Mouse (Mus musculus): Measurements from ENCODE around the gene Hpcal4. TPM values are rescaled to one million over a fixed set of nuclear protein-coding genes. Genes with fewer than 3 reads are reported as not detected.
A peak's percentile ranks its signal among the peaks of the same experiment; 100 is the strongest.

Hpcal4 gene
- polyA plus RNA-seq, 1 experiment from 2014 or later, result not detected

DNA sequence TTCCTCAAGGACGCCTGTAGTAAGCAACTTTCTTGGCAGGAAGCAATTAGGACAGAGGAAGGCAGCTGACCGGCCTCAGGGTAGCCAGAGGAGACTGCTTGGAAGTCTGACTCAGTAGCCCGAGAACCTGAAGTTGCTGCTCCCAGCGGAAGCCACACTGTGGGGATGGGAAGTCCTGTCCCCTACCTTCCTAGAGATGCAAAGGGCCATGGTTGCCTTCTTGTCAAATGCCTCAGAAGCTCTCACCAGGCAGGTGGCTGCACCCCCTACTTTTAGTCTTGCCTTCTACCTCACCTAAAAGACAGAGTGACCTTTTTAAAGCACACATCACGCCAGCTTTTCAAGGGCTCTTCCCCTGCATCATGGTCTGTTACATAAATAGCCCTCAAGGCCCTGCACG lies 13.7 kb downstream of the Hpcal4 start:
- no peak overlapping the region for H3K4me2 ChIP-seq (ENCODE audit: low read depth, low read length)
- WGBS (ENCODE audit: insufficient replicate concordance), result 54% methylated on average over 6 of the region's 6 CpGs
- no peak overlapping the region for H3K4me3 ChIP-seq (ENCODE audit: low read depth, low read length)
- peaks cover 24% of the 10 kb centered on the region for H3K27me3 ChIP-seq (ENCODE audit: insufficient read depth, low read length)
- no peaks in the 10 kb centered on the region for H3K9me3 ChIP-seq (ENCODE audit: low read length)
- DNase-seq (no peak), ATAC-seq (no peak)
- no peak for TF ChIP-seq CTCF (IDR thresholded peaks at IDR 0.05; ENCODE audit: low read depth)
- TF ChIP-seq EP300 (IDR thresholded peaks at IDR 0.05; ENCODE audit: low read depth), result no peak
- no peak overlapping the region for H3K27ac ChIP-seq (ENCODE audit: low read depth)
- H3K4me1 ChIP-seq (ENCODE audit: insufficient read depth), result peaks cover 4% of the 10 kb centered on the region
- H3K9ac ChIP-seq (replicated peaks), result no peak overlapping the region
- H3K36me3 ChIP-seq (replicated peaks; ENCODE audit: insufficient read depth, low read length), result no peaks in the 10 kb centered on the region

DNA sequence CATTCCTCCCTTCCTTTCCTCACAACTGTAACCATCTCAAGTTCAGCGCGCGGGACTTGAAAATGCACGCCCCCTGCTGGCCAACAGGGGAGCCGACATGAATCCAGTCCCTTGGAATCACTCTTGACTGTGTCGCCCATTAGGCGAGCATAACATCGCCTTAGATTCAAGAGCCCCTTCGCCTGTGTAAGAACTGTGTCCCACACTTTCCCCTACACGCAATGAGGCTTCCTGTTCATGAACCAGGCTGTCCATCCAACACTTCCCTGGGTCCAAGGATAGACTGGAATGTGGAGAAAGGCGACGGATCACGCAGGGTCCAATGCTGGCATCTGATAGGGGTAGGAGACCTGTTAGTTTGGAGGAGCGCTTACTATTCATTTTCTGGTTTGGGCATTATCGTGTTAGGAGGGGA lies 17.8 kb downstream of the Hpcal4 start:
- no peaks in the 10 kb centered on the region for H3K36me3 ChIP-seq (replicated peaks; ENCODE audit: insufficient read depth, low read length)
- peak overlapping the region; percentile 60 for H3K4me2 ChIP-seq (ENCODE audit: low read depth, low read length)
- peak overlapping the region; percentile 31; the same call in 1 of the 2 replicates for H3K4me3 ChIP-seq (ENCODE audit: low read depth, low read length)
- DNase-seq (peak; percentile 71), ATAC-seq (no peak)
- TF ChIP-seq CTCF (IDR thresholded peaks at IDR 0.05; ENCODE audit: low read depth), result peak; percentile 85
- no peak for TF ChIP-seq EP300 (IDR thresholded peaks at IDR 0.05; ENCODE audit: low read depth)
- H3K9me3 ChIP-seq (ENCODE audit: low read length), result no peaks in the 10 kb centered on the region
- H3K27me3 ChIP-seq (ENCODE audit: insufficient read depth, low read length), result peaks cover 41% of the 10 kb centered on the region
- no peak overlapping the region for H3K9ac ChIP-seq (replicated peaks)
- H3K27ac ChIP-seq (ENCODE audit: low read depth), result no peak overlapping the region
- H3K4me1 ChIP-seq (ENCODE audit: insufficient read depth), result peaks cover 4% of the 10 kb centered on the region
- WGBS (ENCODE audit: insufficient replicate concordance), result 3% methylated on average over 15 of the region's 15 CpGs

- Histone ChIP-seq H3K4me3 (ENCODE audit: low read depth, low read length) (peak within 1 kb of the TSS; percentile 31), H3K27ac (ENCODE audit: low read depth) (no peak within 1 kb of the TSS), H3K4me2 (ENCODE audit: low read depth, low read length) (peak within 1 kb of the TSS; percentile 60), H3K9ac (replicated peaks) (no peak within 1 kb of the TSS), H3K36me3 (replicated peaks; ENCODE audit: insufficient read depth, low read length) (no peaks in the 10 kb centered on the region), H3K27me3 (ENCODE audit: insufficient read depth, low read length) (peaks cover 41% of the 10 kb centered on the region), H3K4me1 (ENCODE audit: insufficient read depth) (peaks cover 4% of the 10 kb centered on the region), H3K9me3 (ENCODE audit: low read length) (no peaks in the 10 kb centered on the region)
- no peak for TF ChIP-seq EP300 (IDR thresholded peaks at IDR 0.05; ENCODE audit: low read depth)
- TF ChIP-seq CTCF (IDR thresholded peaks at IDR 0.05; ENCODE audit: low read depth), result no peak
- no peak for ATAC-seq
- DNase-seq, result peak; percentile 24
- WGBS (ENCODE audit: insufficient replicate concordance), result 3% methylated on average over 50 of the region's 58 CpGs
Observed at GRCm38 (mm10) chr4:123201186-123202093, 18.4 kb downstream of the Hpcal4 start, which contains the start of gene Nt5c1a. TSS of gene Nt5c1a (plus strand) at chr4:123201504.

DNA sequence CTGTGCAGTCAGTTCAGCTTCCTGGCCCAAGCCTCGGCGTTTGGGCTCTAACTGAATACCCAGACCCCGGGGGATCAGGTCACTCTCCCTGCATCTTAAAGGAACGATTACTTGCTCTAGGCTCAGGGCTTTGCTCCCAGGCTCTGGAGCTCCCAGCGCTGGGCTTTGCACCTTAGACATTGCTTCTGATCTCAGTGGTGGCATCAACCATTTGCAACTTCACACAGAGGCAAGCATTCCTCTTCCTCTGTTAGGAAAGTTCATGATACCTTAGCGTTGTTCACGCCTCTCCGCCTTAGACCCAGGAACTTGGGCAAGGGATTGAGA lies 19.0 kb downstream of the Hpcal4 start:
- DNase-seq (no peak), ATAC-seq (no peak)
- Histone ChIP-seq H3K4me1 (ENCODE audit: insufficient read depth) (peaks cover 4% of the 10 kb centered on the region), H3K27ac (ENCODE audit: low read depth) (no peak overlapping the region), H3K9me3 (ENCODE audit: low read length) (no peaks in the 10 kb centered on the region), H3K9ac (replicated peaks) (no peak overlapping the region), H3K4me3 (ENCODE audit: low read depth, low read length) (no peak overlapping the region), H3K36me3 (replicated peaks; ENCODE audit: insufficient read depth, low read length) (no peaks in the 10 kb centered on the region), H3K27me3 (ENCODE audit: insufficient read depth, low read length) (peaks cover 38% of the 10 kb centered on the region), H3K4me2 (ENCODE audit: low read depth, low read length) (no peak overlapping the region)
- WGBS (ENCODE audit: insufficient replicate concordance), result 18% methylated on average over 8 of the region's 8 CpGs
- TF ChIP-seq CTCF (IDR thresholded peaks at IDR 0.05; ENCODE audit: low read depth), result no peak
- no peak for TF ChIP-seq EP300 (IDR thresholded peaks at IDR 0.05; ENCODE audit: low read depth)

DNA sequence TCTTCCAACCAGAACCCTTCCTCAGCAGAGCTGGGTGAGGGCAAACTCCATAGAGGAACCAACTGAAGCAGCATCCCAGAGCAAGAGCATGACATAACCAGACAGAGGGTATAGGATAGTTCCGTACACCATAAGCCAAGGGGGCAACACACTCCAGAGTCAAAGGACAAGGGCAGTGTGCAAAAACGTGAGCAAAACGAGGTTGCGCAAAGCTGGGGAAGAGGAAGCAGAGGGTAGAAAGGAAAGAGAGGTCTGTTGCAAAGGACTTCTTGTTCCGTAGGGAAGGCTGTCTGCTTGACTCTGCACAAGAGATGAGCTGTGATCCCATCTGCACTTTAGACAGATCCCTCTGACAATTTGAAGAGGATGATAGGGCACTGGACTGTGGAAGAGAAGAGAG lies 24.3 kb downstream of the Hpcal4 start:
- Histone ChIP-seq H3K4me3 (ENCODE audit: low read depth, low read length) (no peak overlapping the region), H3K9me3 (ENCODE audit: low read length) (no peaks in the 10 kb centered on the region), H3K27me3 (ENCODE audit: insufficient read depth, low read length) (peaks cover 11% of the 10 kb centered on the region), H3K9ac (replicated peaks) (no peak overlapping the region), H3K4me1 (ENCODE audit: insufficient read depth) (no peaks in the 10 kb centered on the region), H3K4me2 (ENCODE audit: low read depth, low read length) (no peak overlapping the region), H3K36me3 (replicated peaks; ENCODE audit: insufficient read depth, low read length) (no peaks in the 10 kb centered on the region), H3K27ac (ENCODE audit: low read depth) (no peak overlapping the region)
- DNase-seq, result no peak
- 32% methylated on average over 5 of the region's 5 CpGs for WGBS (ENCODE audit: insufficient replicate concordance)
- no peak for ATAC-seq
- TF ChIP-seq EP300 (IDR thresholded peaks at IDR 0.05; ENCODE audit: low read depth) (no peak), CTCF (IDR thresholded peaks at IDR 0.05; ENCODE audit: low read depth) (no peak)

- Histone ChIP-seq H3K9me3 (ENCODE audit: low read length) (no peaks in the 10 kb centered on the region), H3K4me3 (ENCODE audit: low read depth, low read length) (no peak overlapping the region), H3K4me1 (ENCODE audit: insufficient read depth) (no peaks in the 10 kb centered on the region), H3K9ac (replicated peaks) (no peak overlapping the region), H3K27ac (ENCODE audit: low read depth) (no peak overlapping the region), H3K4me2 (ENCODE audit: low read depth, low read length) (no peak overlapping the region), H3K27me3 (ENCODE audit: insufficient read depth, low read length) (0 out of 2 replicates have a peak, but pooled peaks cover 3% of the 10 kb centered on the region), H3K36me3 (replicated peaks; ENCODE audit: insufficient read depth, low read length) (no peaks in the 10 kb centered on the region)
- TF ChIP-seq CTCF (IDR thresholded peaks at IDR 0.05; ENCODE audit: low read depth), result no peak
- no peak for TF ChIP-seq EP300 (IDR thresholded peaks at IDR 0.05; ENCODE audit: low read depth)
- whole genome bisulfite sequencing (ENCODE audit: insufficient replicate concordance), result 50% methylated on average over 8 of the region's 8 CpGs
- no peak for ATAC-seq
- DNase-seq, result no peak
Observed at GRCm38 (mm10) chr4:123210996-123211395, 28.0 kb downstream of the Hpcal4 start.
